Mouse (Mus musculus) kidney, embryonic 15.5 days (tissue): ENCODE results near the gene Tmem238. TPM values are rescaled to one million over a fixed set of nuclear protein-coding genes. Genes with fewer than 3 reads are reported as not detected.

ENCODE experiments used
- ATAC-seq: fragments of 200-750 bp; cut with Nextera tagmentation; replicated peaks from 2 replicates; pipeline ENCODE4 v1.8.0; 2017; ENCODE audit warnings: moderate TSS enrichment; ENCODE audit not compliant: low FRiP score
- H3K27ac ChIP-seq: fragments of 300-500 bp; sonication (generic); 2 replicates; pipeline ENCODE4 v1.5.1; 2015; ENCODE audit warnings: mild to moderate bottlenecking, inconsistent platforms
- H3K27me3 ChIP-seq: fragments of 300-500 bp; sonication (generic); 2 replicates; pipeline ENCODE4 v1.6.1; 2015; ENCODE audit warnings: inconsistent platforms
- H3K36me3 ChIP-seq: fragments of 300-500 bp; sonication (generic); 2 replicates; pipeline ENCODE4 v1.6.1; 2015; ENCODE audit warnings: inconsistent platforms
- H3K4me1 ChIP-seq: fragments of 300-500 bp; sonication (generic); 2 replicates; pipeline ENCODE4 v1.6.1; 2015; ENCODE audit warnings: inconsistent platforms
- H3K4me2 ChIP-seq: fragments of 300-500 bp; sonication (generic); 2 replicates; pipeline ENCODE4 v1.6.1; 2015; ENCODE audit warnings: moderate library complexity, mild to moderate bottlenecking, inconsistent platforms
- H3K4me3 ChIP-seq: fragments of 300-500 bp; sonication (generic); replicated peaks from 2 replicates; pipeline ENCODE4 v1.5.1; 2015; ENCODE audit warnings: mild to moderate bottlenecking, inconsistent platforms
- H3K9ac ChIP-seq: fragments of 300-500 bp; sonication (generic); 2 replicates; pipeline ENCODE4 v1.6.1; 2015; ENCODE audit warnings: mild to moderate bottlenecking, inconsistent platforms
- H3K9me3 ChIP-seq: fragments of 300-500 bp; sonication (generic); replicated peaks from 2 replicates; pipeline ENCODE4 v1.6.1; 2016; ENCODE audit warnings: inconsistent platforms
- WGBS: fragments of 180-500 bp; shearing (Covaris S2); methylation state at CpG from one replicate; pipeline ENCODE4 v1.1.7; 2015; ENCODE audit warnings: mixed read lengths; 5-methylcytosine and 5-hydroxymethylcytosine counted together
- polyA plus RNA-seq: library from polyadenylated mRNA; unstranded; fragments of >200 nt; fragmentation: Nextera tagmentation; extraction: Ambion mirVana; gene quantifications from 2 replicates; pipeline ENCODE4 v1.2.1, GENCODE M21; 2015

Gene Tmem238
- polyA plus RNA-seq, 1 experiment from 2014 or later: 12.9 TPM

- 87% methylated on average over 21 of the region's 21 CpGs for WGBS
- Histone ChIP-seq H3K4me2 (peak overlapping the region; percentile 87), H3K27ac (peak overlapping the region; percentile 94), H3K27me3 (no peaks in the 10 kb centered on the region), H3K9me3 (no peaks in the 10 kb centered on the region), H3K4me1 (peaks cover 34% of the 10 kb centered on the region), H3K9ac (peak overlapping the region; percentile 89), H3K4me3 (peak overlapping the region; percentile 82), H3K36me3 (peaks cover 47% of the 10 kb centered on the region)
- no peak for ATAC-seq
Measured at GRCm38 (mm10) chr7:4741672-4742481, 47.6 kb downstream of the Tmem238 start.

GRCm38 (mm10) chr7:4741151-4741550 is 48.3 kb downstream of the Tmem238 start:
- Histone ChIP-seq H3K36me3 (peaks cover 40% of the 10 kb centered on the region), H3K27me3 (no peaks in the 10 kb centered on the region), H3K27ac (peak overlapping the region; percentile 94), H3K4me2 (peak overlapping the region; percentile 87), H3K4me3 (peak overlapping the region; percentile 82), H3K4me1 (peaks cover 34% of the 10 kb centered on the region), H3K9me3 (no peaks in the 10 kb centered on the region), H3K9ac (peak overlapping the region; percentile 89)
- WGBS: 7% methylated on average over 4 of the region's 4 CpGs
- ATAC-seq: no peak

- peak overlapping the region; percentile 94 for H3K27ac ChIP-seq
- peak overlapping the region; percentile 87 for H3K4me2 ChIP-seq
- H3K9ac ChIP-seq: peak overlapping the region; percentile 89
- no peaks in the 10 kb centered on the region for H3K9me3 ChIP-seq
- peak; percentile 48 for ATAC-seq
- H3K27me3 ChIP-seq: no peaks in the 10 kb centered on the region
- peaks cover 32% of the 10 kb centered on the region for H3K36me3 ChIP-seq
- peak overlapping the region; percentile 82 for H3K4me3 ChIP-seq
- 0% methylated on average over 14 of the region's 14 CpGs for WGBS
- H3K4me1 ChIP-seq: peaks cover 34% of the 10 kb centered on the region
Measured at GRCm38 (mm10) chr7:4740309-4740727, 49.1 kb downstream of the Tmem238 start.

- Histone ChIP-seq H3K27ac (peak within 1 kb of the TSS; percentile 94), H3K9ac (peak within 1 kb of the TSS; percentile 89), H3K27me3 (no peaks in the 10 kb centered on the region), H3K4me3 (peak within 1 kb of the TSS; percentile 82), H3K4me1 (peaks cover 34% of the 10 kb centered on the region), H3K9me3 (no peaks in the 10 kb centered on the region), H3K4me2 (peak within 1 kb of the TSS; percentile 87), H3K36me3 (peaks cover 26% of the 10 kb centered on the region)
- WGBS: under 1% methylated on average over 36 of the region's 44 CpGs
- peak; percentile 97 for ATAC-seq
Measured at GRCm38 (mm10) chr7:4739544-4740275, 49.7 kb downstream of the Tmem238 start, which contains the start of gene Kmt5c. TSS of gene Kmt5c (plus strand) at chr7:4740115.

- Histone ChIP-seq H3K36me3 (peaks cover 20% of the 10 kb centered on the region), H3K9me3 (no peaks in the 10 kb centered on the region), H3K4me2 (peak overlapping the region; percentile 67), H3K27me3 (no peaks in the 10 kb centered on the region), H3K9ac (peak overlapping the region; percentile 24; the same call in 1 of the 2 replicates), H3K4me3 (peak overlapping the region; percentile 82), H3K27ac (peak overlapping the region; percentile 83), H3K4me1 (peaks cover 34% of the 10 kb centered on the region)
- 51% methylated on average over 10 of the region's 10 CpGs for WGBS
- no peak for ATAC-seq
Measured at GRCm38 (mm10) chr7:4739041-4739543, 50.4 kb downstream of the Tmem238 start.

Other genes starting within 250 kb of the Tmem238 start
- 6.5 and 7.5 TPM in 2 replicates for gene Syt5, start 242.1 kb downstream of the Tmem238 start, polyA plus RNA-seq
- 0.08 TPM in 1 of 2 replicates, not detected in the other for gene Ptprh, start 185.6 kb downstream of the Tmem238 start, polyA plus RNA-seq
- 1.5 and 1.6 TPM in 2 replicates for gene Tmem86b, start 158.2 kb downstream of the Tmem238 start, polyA plus RNA-seq
- gene Ppp6r1, start 130.6 kb downstream of the Tmem238 start, polyA plus RNA-seq: 7.4 and 7.8 TPM in 2 replicates
- 112 and 119 TPM in 2 replicates for gene Hspbp1, start 104.6 kb downstream of the Tmem238 start, polyA plus RNA-seq
- 1.1 and 1.6 TPM in 2 replicates for gene Brsk1, start 99.1 kb downstream of the Tmem238 start, polyA plus RNA-seq
- gene Tmem150b, start 64.4 kb downstream of the Tmem238 start, polyA plus RNA-seq: 0.12 TPM in 1 of 2 replicates, not detected in the other
- 79.3 and 90.8 TPM in 2 replicates for gene Kmt5c, start 49.5 kb downstream of the Tmem238 start, polyA plus RNA-seq
- gene Cox6b2, start 36.6 kb downstream of the Tmem238 start, polyA plus RNA-seq: 68.3 and 78.0 TPM in 2 replicates
- gene Fam71e2, start 18.4 kb downstream of the Tmem238 start, polyA plus RNA-seq: not detected in 2 replicates
- gene Il11, start 6.8 kb downstream of the Tmem238 start, polyA plus RNA-seq: 0.27 and 0.30 TPM in 2 replicates
- 1.0 TPM in 1 of 2 replicates, not detected in the other for gene Tmem190, start 6.7 kb downstream of the Tmem238 start, polyA plus RNA-seq
- gene Rpl28, start 3.2 kb upstream of the Tmem238 start, polyA plus RNA-seq: 391 and 408 TPM in 2 replicates
- 384 and 386 TPM in 2 replicates for gene Ube2s, start 22.9 kb upstream of the Tmem238 start, polyA plus RNA-seq
- gene Shisa7, start 55.0 kb upstream of the Tmem238 start, polyA plus RNA-seq: 0.84 and 0.96 TPM in 2 replicates
- gene Isoc2b, start 80.6 kb upstream of the Tmem238 start, polyA plus RNA-seq: 6.1 and 7.2 TPM in 2 replicates
- 0.93 and 1.2 TPM in 2 replicates for gene Isoc2a, start 87.5 kb upstream of the Tmem238 start, polyA plus RNA-seq
- not detected in 2 replicates for gene Gm36210, start 116.9 kb upstream of the Tmem238 start, polyA plus RNA-seq
- 4.0 and 4.1 TPM in 2 replicates for gene Zfp628, start 125.6 kb upstream of the Tmem238 start, polyA plus RNA-seq
- 4.2 and 5.3 TPM in 2 replicates for gene Nat14, start 132.4 kb upstream of the Tmem238 start, polyA plus RNA-seq
- gene Ssc5d, start 136.1 kb upstream of the Tmem238 start, polyA plus RNA-seq: 1.9 and 2.7 TPM in 2 replicates
- gene Sbk2, start 174.8 kb upstream of the Tmem238 start, polyA plus RNA-seq: 0.19 and 0.27 TPM in 2 replicates
- gene Sbk3, start 181.5 kb upstream of the Tmem238 start, polyA plus RNA-seq: not detected in 2 replicates
- gene Zfp579, start 206.5 kb upstream of the Tmem238 start, polyA plus RNA-seq: 36.7 and 39.9 TPM in 2 replicates
- 10.4 and 12.7 TPM in 2 replicates for gene Zfp524, start 224.8 kb upstream of the Tmem238 start, polyA plus RNA-seq
- gene Fiz1, start 225.0 kb upstream of the Tmem238 start, polyA plus RNA-seq: 46.5 and 53.1 TPM in 2 replicates
- 1.6 and 2.5 TPM in 2 replicates for gene Gm44973, start 225.8 kb upstream of the Tmem238 start, polyA plus RNA-seq
- 7.2 and 7.6 TPM in 2 replicates for gene Zfp865, start 230.7 kb upstream of the Tmem238 start, polyA plus RNA-seq
- 24.9 and 27.0 TPM in 2 replicates for gene Ccdc106, start 230.9 kb upstream of the Tmem238 start, polyA plus RNA-seq
- gene 4632433K11Rik, start 244.5 kb upstream of the Tmem238 start, polyA plus RNA-seq: not detected in 2 replicates
- gene Zfp784, start 248.8 kb upstream of the Tmem238 start, polyA plus RNA-seq: 6.3 and 6.4 TPM in 2 replicates